Mouse (Mus musculus) heart, embryonic 12.5 days (tissue): ENCODE measurements around the gene Dnm1. TPM values are rescaled to one million over a fixed set of nuclear protein-coding genes. Genes with fewer than 3 reads are reported as not detected.

Source experiments
- ATAC-seq: fragments of 200-750 bp; cut with Nextera tagmentation; 2 replicates; pipeline ENCODE4 v1.8.0; 2017; ENCODE audit warnings: moderate TSS enrichment, moderate library complexity; ENCODE audit not compliant: insufficient number of reproducible peaks, low FRiP score
- H3K27ac ChIP-seq: fragments of 300-500 bp; sonication (generic); 2 replicates; pipeline ENCODE4 v1.5.1; 2016; ENCODE audit warnings: mild to moderate bottlenecking, moderate library complexity; ENCODE audit not compliant: poor library complexity, severe bottlenecking
- H3K27me3 ChIP-seq: fragments of 300-500 bp; sonication (generic); replicated peaks from 2 replicates; pipeline ENCODE4 v1.6.1; 2016; ENCODE audit warnings: mild to moderate bottlenecking, moderate library complexity
- H3K36me3 ChIP-seq: fragments of 300-500 bp; sonication (generic); 2 replicates; pipeline ENCODE4 v1.6.1; 2016; ENCODE audit warnings: mild to moderate bottlenecking, moderate library complexity
- H3K4me1 ChIP-seq: fragments of 300-500 bp; sonication (generic); replicated peaks from 2 replicates; pipeline ENCODE4 v1.6.1; 2016; ENCODE audit warnings: mild to moderate bottlenecking
- H3K4me2 ChIP-seq: fragments of 300-500 bp; sonication (generic); 2 replicates; pipeline ENCODE4 v1.6.1; 2016; ENCODE audit warnings: mild to moderate bottlenecking, moderate library complexity
- H3K4me3 ChIP-seq: fragments of 300-500 bp; sonication (generic); 2 replicates; pipeline ENCODE4 v1.5.1; 2016; ENCODE audit warnings: mild to moderate bottlenecking
- H3K9ac ChIP-seq: fragments of 300-500 bp; sonication (generic); 2 replicates; pipeline ENCODE4 v1.6.1; 2016; ENCODE audit warnings: mild to moderate bottlenecking, moderate library complexity
- H3K9me3 ChIP-seq: fragments of 300-500 bp; sonication (generic); replicated peaks from 2 replicates; pipeline ENCODE4 v1.6.1; 2016; ENCODE audit warnings: mild to moderate bottlenecking, moderate library complexity
- WGBS: fragments of 180-500 bp; shearing (Covaris S2); methylation state at CpG from one replicate; pipeline ENCODE4 v1.1.7; 2016; 5-methylcytosine and 5-hydroxymethylcytosine counted together
- polyA plus RNA-seq: library from polyadenylated mRNA; unstranded; fragments of >200 nt; fragmentation: Nextera tagmentation; extraction: Ambion mirVana; gene quantifications from 2 replicates; pipeline ENCODE4 v1.2.1, GENCODE M21; 2016

The Dnm1 gene
- polyA plus RNA-seq, 1 experiment from 2014 or later = 7.6 TPM

DNA sequence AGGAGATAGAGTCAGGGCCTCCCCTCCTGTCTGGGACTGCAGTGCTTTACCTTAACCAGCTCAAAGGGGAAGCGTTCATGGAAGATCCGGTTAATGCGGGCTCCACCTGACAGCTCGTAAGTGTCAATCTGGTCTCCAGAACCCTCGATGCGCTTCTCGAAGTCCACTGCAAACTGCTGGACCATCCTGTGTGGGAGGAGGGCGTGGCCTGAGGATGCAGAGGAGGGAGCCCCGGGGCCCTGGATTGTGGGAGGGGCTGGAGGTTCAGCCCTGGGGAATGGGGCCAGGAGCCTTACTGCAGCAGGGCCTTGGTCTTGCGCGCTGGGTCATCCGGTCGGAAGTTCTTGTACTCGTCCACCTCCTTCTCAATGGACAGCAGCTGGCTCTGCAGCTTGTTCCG lies 17.2 kb downstream of the Dnm1 start:
- Histone ChIP-seq H3K9ac (no peak overlapping the region), H3K4me1 (no peaks in the 10 kb centered on the region), H3K4me2 (no peak overlapping the region), H3K9me3 (0 out of 2 replicates have a peak, but pooled peaks cover 3% of the 10 kb centered on the region), H3K27me3 (peaks cover 67% of the 10 kb centered on the region), H3K27ac (no peak overlapping the region), H3K36me3 (no peaks in the 10 kb centered on the region), H3K4me3 (no peak overlapping the region)
- 42% methylated on average over 15 of the region's 15 CpGs for WGBS
- no peak for ATAC-seq

- ATAC-seq = no peak
- no peak overlapping the region for H3K27ac ChIP-seq
- no peak overlapping the region for H3K4me2 ChIP-seq
- 76% methylated on average over 5 of the region's 5 CpGs for WGBS
- H3K4me3 ChIP-seq = no peak overlapping the region
- no peaks in the 10 kb centered on the region; the same call in 1 of the 2 replicates for H3K4me1 ChIP-seq
- H3K27me3 ChIP-seq = peaks cover 54% of the 10 kb centered on the region
- H3K9me3 ChIP-seq = no peaks in the 10 kb centered on the region
- no peaks in the 10 kb centered on the region for H3K36me3 ChIP-seq
- H3K9ac ChIP-seq = no peak overlapping the region
Measured at GRCm38 (mm10) chr2:32332159-32332558, 21.0 kb downstream of the Dnm1 start.

- H3K9me3 ChIP-seq = no peaks in the 10 kb centered on the region
- no peak overlapping the region for H3K4me3 ChIP-seq
- H3K27ac ChIP-seq = peak overlapping the region; percentile 46; the same call in 1 of the 2 replicates
- no peak overlapping the region for H3K9ac ChIP-seq
- no peaks in the 10 kb centered on the region for H3K36me3 ChIP-seq
- H3K4me1 ChIP-seq = no peaks in the 10 kb centered on the region; the same call in 1 of the 2 replicates
- peak; percentile 24; the same call in 1 of the 2 replicates for ATAC-seq
- H3K4me2 ChIP-seq = no peak overlapping the region
- 38% methylated on average over 6 of the region's 6 CpGs for WGBS
- H3K27me3 ChIP-seq = peaks cover 28% of the 10 kb centered on the region
Measured at GRCm38 (mm10) chr2:32329531-32329930, 23.6 kb downstream of the Dnm1 start.

GRCm38 (mm10) chr2:32328911-32329460 lies 24.2 kb downstream of the Dnm1 start:
- Histone ChIP-seq H3K27ac (0 out of 2 replicates have a peak overlapping the region, but pooled peaks have one; percentile 46), H3K4me2 (no peak overlapping the region), H3K4me3 (no peak overlapping the region), H3K27me3 (peaks cover 23% of the 10 kb centered on the region), H3K9me3 (no peaks in the 10 kb centered on the region), H3K9ac (no peak overlapping the region), H3K36me3 (no peaks in the 10 kb centered on the region), H3K4me1 (no peaks in the 10 kb centered on the region; the same call in 1 of the 2 replicates)
- no peak for ATAC-seq
- 43% methylated on average over 13 of the region's 13 CpGs for WGBS

DNA sequence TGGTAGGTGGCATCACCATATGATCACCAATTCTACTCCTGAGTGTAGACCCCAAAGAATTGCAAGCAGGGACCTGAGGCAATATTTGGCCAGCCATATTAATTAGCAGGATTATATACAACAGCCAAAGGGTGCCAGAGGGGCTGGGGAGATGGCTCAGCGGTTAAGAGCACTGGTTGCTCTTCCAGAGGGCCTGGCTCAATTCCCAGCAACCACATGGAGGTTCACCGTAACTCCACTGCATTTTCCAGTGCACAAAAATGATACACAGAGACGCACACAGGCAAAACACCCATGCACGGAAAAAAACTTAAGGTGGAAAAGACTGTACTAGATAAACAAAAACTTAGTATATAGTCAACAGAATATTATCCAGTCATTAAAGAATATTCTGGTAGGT lies 25.9 kb downstream of the Dnm1 start:
- Histone ChIP-seq H3K9ac (no peak overlapping the region), H3K9me3 (no peaks in the 10 kb centered on the region), H3K4me1 (peaks cover 4% of the 10 kb centered on the region), H3K4me2 (no peak overlapping the region), H3K27ac (no peak overlapping the region), H3K27me3 (peaks cover 12% of the 10 kb centered on the region; the same call in 1 of the 2 replicates), H3K36me3 (no peaks in the 10 kb centered on the region), H3K4me3 (no peak overlapping the region)
- no peak for ATAC-seq
- 74% methylated on average over 4 of the region's 4 CpGs for WGBS

DNA sequence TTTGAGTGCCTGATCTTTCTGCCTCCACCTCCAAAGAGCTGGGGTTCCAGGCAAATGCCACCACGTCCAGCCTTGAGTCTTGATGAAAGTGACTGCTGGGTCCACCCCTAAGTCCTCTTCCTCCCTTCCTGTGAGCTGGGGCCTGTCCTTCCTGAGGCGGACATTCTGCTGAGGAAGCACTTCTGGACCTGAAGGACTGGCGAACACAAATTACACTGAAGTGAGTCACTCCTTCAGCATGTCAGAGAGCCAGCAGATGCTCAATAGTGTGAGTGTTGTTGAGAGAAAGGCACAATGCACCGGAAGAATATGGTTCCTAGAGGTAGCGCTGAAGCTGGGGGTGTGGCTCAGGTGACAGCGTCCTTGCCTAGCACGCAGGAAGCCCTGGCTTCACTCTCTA lies 27.8 kb downstream of the Dnm1 start:
- peaks cover 12% of the 10 kb centered on the region for H3K4me1 ChIP-seq
- no peak overlapping the region for H3K4me3 ChIP-seq

DNA sequence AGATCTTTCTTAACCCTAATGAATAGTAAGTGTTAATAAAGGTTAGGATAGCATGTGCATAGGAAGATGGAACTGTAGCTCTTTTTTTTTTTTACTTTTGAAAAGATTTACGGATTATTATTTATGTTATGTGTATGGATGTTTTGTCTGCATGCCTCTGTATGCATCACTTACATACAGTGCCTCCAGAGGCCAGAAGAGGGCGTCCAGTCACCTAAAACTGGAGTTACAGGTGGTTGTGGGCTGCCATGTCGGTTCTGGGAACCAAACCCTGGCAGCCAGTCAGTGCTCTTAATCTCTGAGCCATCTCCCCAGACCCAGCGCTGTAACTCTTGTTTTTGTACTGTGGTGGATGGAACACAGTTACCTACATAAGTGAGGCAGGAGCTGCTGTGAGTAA lies 28.8 kb downstream of the Dnm1 start:
- Histone ChIP-seq H3K4me3 (no peak overlapping the region), H3K4me1 (peaks cover 23% of the 10 kb centered on the region), H3K36me3 (no peaks in the 10 kb centered on the region), H3K27ac (no peak overlapping the region), H3K9me3 (no peaks in the 10 kb centered on the region), H3K27me3 (peaks cover 25% of the 10 kb centered on the region), H3K9ac (no peak overlapping the region), H3K4me2 (no peak overlapping the region)
- no peak for ATAC-seq
- 53% methylated on average over 4 of the region's 4 CpGs for WGBS

More for the DNA sequence above, 27.8 kb downstream of the Dnm1 start:
- Histone ChIP-seq H3K9me3 (no peaks in the 10 kb centered on the region), H3K27me3 (peaks cover 20% of the 10 kb centered on the region), H3K9ac (no peak overlapping the region), H3K4me2 (no peak overlapping the region), H3K36me3 (no peaks in the 10 kb centered on the region), H3K27ac (0 out of 2 replicates have a peak overlapping the region, but pooled peaks have one; percentile 4)
- ATAC-seq = no peak
- 36% methylated on average over 7 of the region's 7 CpGs for WGBS

DNA sequence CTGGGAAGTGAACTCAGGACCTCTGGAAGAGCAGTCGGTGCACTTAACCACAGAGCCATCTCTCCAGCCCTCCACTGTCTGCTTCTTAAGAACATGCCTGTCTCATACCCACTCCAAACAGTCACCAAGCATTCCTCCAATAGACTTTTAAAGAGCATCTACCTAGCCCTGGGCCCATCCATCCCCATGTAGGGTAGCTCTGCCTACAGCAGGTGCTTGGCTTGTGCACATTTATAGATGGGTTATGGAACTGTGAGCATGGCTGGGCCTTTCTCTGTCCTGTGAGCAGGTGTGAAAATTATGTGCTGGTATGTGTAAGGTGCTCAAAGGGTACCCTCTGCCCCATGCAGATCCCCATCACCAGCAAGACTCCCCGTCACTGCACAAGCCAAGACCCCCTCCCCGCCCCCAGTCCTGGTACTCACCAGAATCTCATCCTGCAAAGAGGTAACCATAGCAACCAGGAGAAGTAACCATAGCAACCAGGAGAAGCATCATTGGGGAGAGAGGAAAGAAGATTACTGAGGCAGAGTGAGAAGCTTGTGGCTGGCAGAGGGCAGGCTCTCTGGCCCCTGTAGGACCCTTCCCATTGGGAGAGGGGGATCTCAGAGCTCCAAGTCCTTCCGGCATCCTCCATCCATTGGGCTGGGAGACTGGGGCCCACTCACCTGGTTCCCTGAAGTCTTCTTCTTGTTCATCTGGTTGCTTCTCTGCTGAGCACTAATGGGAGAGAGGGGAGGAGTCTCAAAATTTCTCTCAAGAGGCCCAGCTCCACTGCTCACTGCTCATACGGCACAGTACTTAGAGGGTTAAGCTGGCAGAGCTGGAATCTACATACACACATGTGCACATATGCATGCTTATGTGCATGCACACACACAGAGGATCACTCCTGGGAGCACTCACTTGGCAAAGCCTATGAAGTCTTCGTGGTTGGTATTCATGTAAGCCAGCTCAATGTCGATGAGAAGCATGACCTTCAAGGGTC lies 30.1 kb downstream of the Dnm1 start:
- H3K27ac ChIP-seq = no peak overlapping the region
- no peak overlapping the region for H3K9ac ChIP-seq
- H3K27me3 ChIP-seq = peaks cover 32% of the 10 kb centered on the region
- WGBS = 77% methylated on average over 7 of the region's 7 CpGs
- no peak for ATAC-seq
- peaks cover 33% of the 10 kb centered on the region for H3K4me1 ChIP-seq
- H3K9me3 ChIP-seq = no peaks in the 10 kb centered on the region
- no peak overlapping the region for H3K4me3 ChIP-seq
- no peaks in the 10 kb centered on the region for H3K36me3 ChIP-seq
- H3K4me2 ChIP-seq = no peak overlapping the region

GRCm38 (mm10) chr2:32321591-32322298 lies 31.4 kb downstream of the Dnm1 start:
- Histone ChIP-seq H3K4me2 (no peak overlapping the region), H3K9ac (no peak overlapping the region), H3K9me3 (no peaks in the 10 kb centered on the region), H3K27ac (peak overlapping the region; percentile 15), H3K27me3 (peaks cover 39% of the 10 kb centered on the region), H3K4me3 (no peak overlapping the region), H3K36me3 (no peaks in the 10 kb centered on the region), H3K4me1 (peaks cover 46% of the 10 kb centered on the region)
- no peak for ATAC-seq
- 70% methylated on average over 9 of the region's 9 CpGs for WGBS

DNA sequence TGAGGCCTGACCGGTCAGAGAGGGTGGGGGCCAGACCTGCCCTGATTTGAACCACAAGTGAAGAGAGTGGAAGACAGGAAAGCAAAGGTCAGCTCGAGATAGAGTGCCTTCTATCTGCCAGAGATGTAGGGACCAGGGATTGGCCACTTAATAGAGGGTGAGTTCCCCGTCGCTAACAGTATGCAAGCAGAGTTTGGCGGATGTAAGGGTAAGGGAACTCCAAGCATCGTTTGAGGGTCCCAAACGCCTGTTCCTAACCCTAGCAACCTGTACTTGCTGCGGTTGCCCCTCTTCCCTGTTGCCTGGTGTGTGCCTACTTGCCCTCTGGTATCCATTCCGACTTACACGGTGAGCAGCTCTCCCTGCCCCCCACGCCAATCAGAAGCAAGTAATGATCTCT lies 32.4 kb downstream of the Dnm1 start:
- Histone ChIP-seq H3K4me1 (peaks cover 55% of the 10 kb centered on the region), H3K36me3 (no peaks in the 10 kb centered on the region), H3K27ac (peak overlapping the region; percentile 58; the same call in 1 of the 2 replicates), H3K9ac (no peak overlapping the region), H3K27me3 (peaks cover 39% of the 10 kb centered on the region), H3K4me3 (no peak overlapping the region), H3K9me3 (no peaks in the 10 kb centered on the region), H3K4me2 (no peak overlapping the region)
- 62% methylated on average over 11 of the region's 11 CpGs for whole genome bisulfite sequencing
- no peak for ATAC-seq
